Mouse (Mus musculus) adrenal gland (tissue): ENCODE data around the gene 0610040J01Rik.

Source experiments
- intact Hi-C: fragments of 180-260 bp; cut with DNase I; formaldehyde crosslinking; loops from one replicate; pipeline ENCODE4 v1.15.1; 2025
- long read RNA-seq, 2 experiments: library from polyadenylated mRNA; unstranded; transcript quantifications; one replicate each; pipeline ENCODE4 v2.0.0; 2020; ENCODE audit warnings: borderline replicate concordance in 1 of 2; ENCODE audit not compliant: insufficient replicate concordance in 1 of 2

0610040J01Rik gene
- long read RNA-seq, experiment 1 = 0 reads
- long read RNA-seq, experiment 2 = 0 reads

DNA sequence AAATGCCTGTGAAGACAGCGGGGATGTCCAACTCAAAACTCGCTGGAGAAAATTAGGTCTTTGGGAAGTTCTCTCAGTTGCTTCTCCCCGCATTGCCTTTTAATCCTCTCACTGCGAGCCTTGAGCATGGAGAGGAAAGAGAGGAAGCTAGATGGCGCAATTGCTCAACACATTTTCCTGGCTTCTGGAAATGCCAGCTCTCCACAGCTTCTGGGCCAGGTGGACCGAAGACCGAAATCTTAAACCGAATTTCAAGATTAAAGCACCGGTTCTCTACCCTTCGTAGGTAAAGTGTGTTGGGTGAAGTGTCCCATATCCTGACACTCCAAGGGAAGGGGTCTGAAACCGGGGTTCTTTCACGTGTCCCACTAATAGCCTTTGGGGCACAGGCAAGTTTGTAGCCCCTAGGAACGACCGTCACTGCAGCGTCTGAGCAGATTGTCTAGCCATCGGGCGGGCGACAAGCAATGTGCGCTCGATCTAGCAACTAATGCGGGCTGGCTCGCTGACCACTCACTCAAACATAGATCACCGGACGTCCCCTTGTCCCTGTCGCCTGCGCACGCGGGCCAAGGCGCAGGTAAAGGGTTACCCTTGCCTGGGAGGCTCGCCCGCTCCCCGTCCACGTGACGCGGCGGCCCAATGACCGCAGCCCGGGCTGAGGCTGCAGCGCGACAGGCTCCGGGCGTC lies at the start of gene 0610040J01Rik:
Gene 0610040J01Rik (plus strand): TSS at position 545 of the 690 bp plus-strand sequence.
- intact Hi-C loops = loop anchor here (1.0 kb wide), 1 partner anchor 74 kb away; no protein-coding TSS in a partner anchor

DNA sequence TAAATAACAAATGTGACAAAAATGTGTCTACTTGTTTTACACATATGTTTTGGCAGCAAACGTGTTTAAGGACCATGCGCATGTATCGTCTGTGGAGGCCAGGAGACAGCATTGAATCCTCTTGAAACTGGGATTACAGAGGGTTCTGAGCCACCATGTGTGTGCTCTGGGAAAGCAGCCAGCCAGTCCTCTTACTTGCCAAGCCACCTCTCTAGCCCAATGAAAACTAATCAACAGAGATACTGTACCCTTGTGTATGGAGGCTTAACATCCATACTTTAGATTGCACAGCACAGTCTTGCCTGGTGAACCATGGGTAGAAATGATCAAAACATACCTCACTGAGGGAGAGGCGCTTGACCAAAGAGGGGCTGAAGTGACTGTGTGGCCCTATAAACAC lies 46.3 kb upstream of the 0610040J01Rik start:
- intact Hi-C loops = loop anchor here (5.0 kb wide), 2 partner anchors 824 to 869 kb away; no protein-coding TSS in a partner anchor

GRCm38 (mm10) chr5:63766715-63767114 lies 45.4 kb upstream of the 0610040J01Rik start:
- intact Hi-C loops = loop anchor here (5.0 kb wide), 2 partner anchors 824 to 869 kb away; no protein-coding TSS in a partner anchor

GRCm38 (mm10) chr5:63767464-63767863 lies 44.7 kb upstream of the 0610040J01Rik start:
- intact Hi-C loops = loop anchor here (5.0 kb wide), 2 partner anchors 825 to 870 kb away; no protein-coding TSS in a partner anchor

DNA sequence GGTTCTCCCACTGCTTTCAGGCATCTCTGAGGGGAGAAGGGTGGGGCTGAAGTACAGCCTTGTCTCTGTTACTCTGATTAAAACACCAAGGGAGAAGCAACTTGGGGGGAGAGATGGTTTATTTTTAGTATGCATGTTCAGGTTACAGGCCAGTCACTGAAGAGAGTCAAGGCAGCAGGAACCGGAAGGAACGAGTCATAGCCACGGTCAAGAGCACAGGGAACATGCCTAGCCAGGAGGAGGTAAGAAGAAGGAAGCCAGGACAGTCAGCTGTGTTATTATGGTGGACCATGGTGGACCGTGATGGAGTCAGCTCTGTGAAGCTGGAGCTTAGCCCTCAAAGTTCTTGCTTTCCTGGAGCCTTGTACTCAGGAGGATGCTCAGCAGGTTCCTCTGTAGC lies 43.9 kb upstream of the 0610040J01Rik start:
- intact Hi-C loops = loop anchor here (5.0 kb wide), 2 partner anchors 826 to 871 kb away; no protein-coding TSS in a partner anchor

- intact Hi-C loops = no loop called here
These were observed 39.2 kb upstream of the 0610040J01Rik start for GRCm38 (mm10) chr5:63772971-63773370.

GRCm38 (mm10) chr5:63773603-63774002 lies 38.6 kb upstream of the 0610040J01Rik start:
- intact Hi-C loops = no loop called here

GRCm38 (mm10) chr5:63788156-63788826 lies 23.9 kb upstream of the 0610040J01Rik start:
- intact Hi-C loops = no loop called here

DNA sequence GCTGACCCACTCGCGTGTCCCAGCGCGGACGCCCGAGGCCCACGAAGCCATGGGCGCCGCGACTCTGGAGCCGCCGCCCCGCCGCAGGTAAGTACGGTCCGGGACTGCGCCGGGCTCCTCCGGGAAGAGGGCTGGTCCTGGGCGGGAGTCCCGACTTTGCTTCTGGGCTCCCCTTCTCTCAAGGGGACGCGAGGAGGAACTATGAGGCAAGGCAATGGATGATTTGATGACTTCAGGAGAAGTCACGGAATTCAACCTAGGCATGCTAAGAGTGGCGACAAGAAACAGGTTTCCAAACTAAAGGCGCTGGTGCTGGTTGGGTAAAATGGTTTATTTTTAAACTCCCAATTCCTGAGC lies 324 bp downstream of the 0610040J01Rik start:
- intact Hi-C loops = loop anchor here (1.0 kb wide), 1 partner anchor 74 kb away; no protein-coding TSS in a partner anchor

GRCm38 (mm10) chr5:63816643-63817042 lies 4.5 kb downstream of the 0610040J01Rik start:
- intact Hi-C loops = no loop called here

DNA sequence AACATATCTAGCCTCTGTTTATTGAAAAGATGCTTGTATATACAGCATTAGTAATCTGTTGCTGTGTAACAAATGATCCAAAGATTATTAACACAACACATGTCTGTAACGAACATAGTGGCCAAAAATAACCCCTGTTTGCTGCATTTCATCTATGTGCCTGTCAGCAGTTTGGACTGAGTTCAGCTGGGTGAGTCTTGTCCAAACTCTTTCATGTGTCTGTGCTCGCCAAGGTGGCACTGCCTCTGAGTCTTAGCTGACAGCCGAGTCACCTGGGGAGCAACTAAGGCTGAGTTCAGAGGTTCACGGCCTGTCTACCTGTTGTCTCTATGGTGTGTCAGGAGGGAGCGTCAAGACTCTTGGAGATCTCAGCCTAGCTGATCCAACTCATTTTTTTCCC lies 5.1 kb downstream of the 0610040J01Rik start:
- intact Hi-C loops = no loop called here

- intact Hi-C loops = no loop called here
These were observed 6.8 kb downstream of the 0610040J01Rik start for GRCm38 (mm10) chr5:63818975-63819374.

DNA sequence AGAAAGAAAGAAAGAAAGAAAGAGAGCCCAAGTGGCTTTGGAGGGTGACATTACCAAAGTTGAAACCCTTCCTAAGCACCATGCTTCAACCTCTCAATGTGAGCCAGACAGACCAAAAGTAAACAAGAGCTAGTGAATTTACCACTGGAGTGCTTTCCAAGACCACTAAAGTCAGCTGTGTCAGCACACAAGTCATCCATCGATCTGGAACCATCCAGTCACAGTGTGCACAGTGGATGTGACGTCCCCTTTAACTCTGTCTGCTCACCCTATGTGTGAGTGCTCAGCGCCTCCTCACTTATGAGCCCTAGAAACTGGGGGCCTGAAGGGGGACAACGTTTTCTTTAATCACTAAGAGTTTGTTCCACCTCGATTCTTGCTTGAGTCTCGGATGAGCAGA lies 7.4 kb downstream of the 0610040J01Rik start:
- intact Hi-C loops = no loop called here

DNA sequence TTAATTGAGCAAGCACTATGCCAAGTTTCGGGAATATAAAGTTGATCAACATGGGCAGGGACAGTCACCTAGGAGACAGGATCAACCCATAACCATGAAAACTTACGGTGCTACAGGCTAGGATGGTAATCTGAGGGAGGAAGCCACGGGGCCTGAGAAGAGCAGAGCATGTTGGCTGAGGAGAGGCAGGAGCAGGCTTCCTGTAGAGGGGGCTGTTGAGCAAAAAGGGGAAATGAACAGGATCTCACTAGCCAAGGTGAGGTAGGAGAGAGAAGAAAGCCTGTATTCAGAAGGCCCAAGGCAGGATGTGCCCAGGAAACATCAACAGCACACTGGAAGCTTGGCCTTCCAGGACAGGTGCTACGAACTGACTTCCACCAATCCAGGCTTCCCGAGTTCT lies 9.0 kb downstream of the 0610040J01Rik start:
- intact Hi-C loops = no loop called here

- intact Hi-C loops = no loop called here
These were observed 9.7 kb downstream of the 0610040J01Rik start for GRCm38 (mm10) chr5:63821860-63822259.

DNA sequence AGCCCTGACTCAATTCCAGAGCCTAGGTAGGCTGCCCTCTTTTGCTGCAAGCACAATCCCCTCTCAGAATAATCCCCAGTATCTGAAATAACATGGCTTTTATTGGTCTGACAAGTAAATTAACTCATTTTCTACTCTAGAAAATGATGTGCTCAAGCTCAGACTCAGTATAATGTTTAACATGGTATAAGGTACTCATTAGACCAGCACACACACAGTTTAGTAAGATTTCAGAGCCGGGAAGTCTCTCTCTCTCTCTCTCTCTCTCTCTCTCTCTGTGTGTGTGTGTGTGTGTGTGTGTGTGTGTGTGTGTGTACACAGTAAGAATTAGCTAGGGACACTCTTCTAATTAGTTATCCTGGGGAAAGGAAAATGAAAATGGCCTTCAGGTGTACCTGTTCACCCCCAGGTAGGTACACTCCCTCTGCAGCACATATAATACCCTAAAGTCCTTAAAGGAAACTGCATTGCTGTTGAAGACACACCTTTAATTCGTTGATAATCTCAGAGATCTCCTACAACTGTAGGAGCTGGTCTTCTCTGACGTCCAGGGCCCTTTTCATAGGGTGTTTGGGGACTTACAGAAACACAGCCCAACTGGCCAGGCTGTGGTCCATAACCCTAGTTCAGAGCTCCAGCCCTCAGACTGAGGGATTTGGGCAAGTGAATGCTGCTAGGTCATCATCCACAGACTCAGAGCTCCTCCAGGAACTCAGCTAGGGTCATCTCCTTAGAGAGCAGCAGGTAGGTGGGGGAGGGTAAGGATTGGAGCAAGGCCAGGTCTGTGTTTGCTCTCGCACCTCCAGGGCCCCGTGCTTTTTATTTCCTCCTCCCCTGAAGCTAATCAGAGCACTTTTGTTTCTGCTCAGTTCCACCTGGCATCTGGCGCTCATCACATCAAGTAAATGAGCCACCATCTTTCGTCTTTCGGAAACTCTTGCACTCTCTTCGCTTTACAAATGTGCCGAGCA lies 11.5 kb downstream of the 0610040J01Rik start:
- intact Hi-C loops = no loop called here

DNA sequence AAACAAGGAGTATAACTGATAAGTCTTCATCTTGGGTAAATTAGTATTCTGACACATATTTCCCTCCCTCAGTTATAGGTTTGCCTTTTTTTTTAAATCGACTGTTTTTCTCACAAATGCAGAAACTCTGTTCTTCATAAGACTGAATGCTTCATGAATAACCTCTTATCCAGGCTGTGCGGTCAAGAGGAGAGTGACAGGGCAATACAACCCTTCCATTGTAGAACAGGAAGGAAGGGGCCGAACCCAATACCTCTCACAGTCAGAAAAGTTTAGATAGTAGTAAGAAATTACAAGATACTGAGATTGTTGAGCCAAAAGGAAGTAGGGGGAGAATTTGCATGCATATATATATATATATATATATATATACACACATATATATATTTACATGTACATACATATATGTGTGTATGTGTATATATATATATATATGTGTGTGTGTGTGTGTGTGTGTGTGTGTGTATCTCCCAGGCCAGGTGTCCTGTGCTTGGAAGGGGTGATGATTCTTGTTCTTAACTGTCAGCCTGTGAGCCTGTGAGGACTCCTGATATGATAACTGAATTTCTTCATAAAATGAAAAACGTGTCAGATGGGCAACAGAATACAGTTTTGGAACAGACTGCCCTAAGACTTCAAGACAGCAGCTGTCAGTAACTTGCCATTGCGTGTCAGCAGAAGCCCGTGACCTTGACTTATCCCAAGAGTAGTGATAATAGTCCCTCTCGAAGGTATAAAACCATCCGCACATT lies 12.6 kb downstream of the 0610040J01Rik start:
- intact Hi-C loops = no loop called here

DNA sequence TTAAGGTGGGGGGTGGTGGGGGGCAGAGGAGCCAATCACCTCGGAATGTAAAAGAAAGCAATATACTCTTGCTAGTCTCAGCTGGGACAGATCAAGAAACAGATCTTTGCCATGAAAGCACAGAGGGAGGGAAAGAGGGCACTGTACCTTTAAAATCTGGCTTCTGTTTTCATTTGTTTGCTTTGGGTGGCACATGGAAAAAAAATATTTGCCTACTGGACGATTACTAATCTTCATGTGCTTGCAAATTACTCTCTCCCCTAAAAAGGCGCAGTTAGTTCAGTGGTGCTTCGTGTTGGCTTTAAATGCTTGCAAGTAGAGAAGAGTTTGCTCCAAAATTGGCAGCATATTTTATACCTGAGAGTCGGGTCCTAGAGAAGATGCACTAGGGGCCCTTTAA lies 13.7 kb downstream of the 0610040J01Rik start:
- intact Hi-C loops = no loop called here

DNA sequence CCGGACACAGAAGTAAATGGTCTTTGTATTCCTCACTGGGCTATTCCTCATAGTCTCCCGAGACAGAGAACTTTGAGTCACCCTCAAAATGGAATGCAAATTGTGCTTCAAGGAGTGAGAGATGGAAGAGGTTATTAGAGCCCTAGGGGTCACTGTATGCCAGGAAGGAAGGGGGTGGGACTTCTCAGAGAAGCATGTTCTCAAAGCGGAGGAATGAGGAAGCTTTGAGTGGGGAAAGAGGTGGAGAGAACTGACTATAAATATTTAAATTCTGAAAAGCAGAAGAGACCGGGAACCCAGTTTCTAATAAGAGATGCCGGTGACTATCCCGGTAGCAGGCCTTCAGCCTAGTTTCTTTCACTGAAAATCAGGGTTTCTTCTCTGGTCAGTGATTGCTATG lies 14.8 kb downstream of the 0610040J01Rik start:
- intact Hi-C loops = no loop called here

DNA sequence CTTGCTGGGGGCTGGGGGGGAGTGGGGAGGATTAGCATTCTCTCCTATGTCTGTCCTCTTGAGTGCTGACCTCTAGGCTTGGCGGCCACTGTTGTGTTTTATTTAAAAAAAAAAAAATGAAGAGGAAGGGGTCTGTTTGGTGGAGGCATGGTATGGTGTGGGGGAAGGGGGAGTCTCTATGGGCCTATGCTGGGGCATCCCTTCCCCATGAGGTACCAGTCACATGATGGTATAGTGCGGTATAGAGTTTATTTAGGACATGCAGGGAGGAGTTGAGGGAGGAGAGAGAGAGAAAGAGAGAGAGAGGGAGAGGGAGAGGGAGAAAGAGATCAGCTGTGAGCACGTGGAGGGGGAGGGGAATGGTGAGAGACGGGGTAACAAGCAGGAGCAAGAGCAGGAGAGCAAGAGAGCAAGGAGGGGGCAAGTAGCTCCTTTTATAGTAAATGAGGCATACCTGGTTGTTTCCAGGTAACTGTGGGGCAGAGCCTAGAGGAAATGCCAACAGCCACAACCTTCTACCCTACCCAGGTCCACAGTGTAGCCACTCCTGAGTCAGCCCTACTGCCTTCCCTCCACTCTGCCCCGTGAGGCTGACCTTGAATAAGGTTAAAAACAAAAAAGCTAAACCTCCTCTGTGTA lies 15.4 kb downstream of the 0610040J01Rik start:
- intact Hi-C loops = no loop called here
